Mouse (Mus musculus) gastrocnemius, postnatal 14 days (tissue): ENCODE data around the gene Adamts14. TPM values are rescaled to one million over a fixed set of nuclear protein-coding genes. Genes with fewer than 3 reads are reported as not detected.

Experiments used
- DNase-seq: peaks from one replicate; pipeline ENCODE4 v3.0.0; 2021; ENCODE audit warnings: mixed read lengths
- intact Hi-C: fragments of 180-260 bp; cut with DNase I; formaldehyde crosslinking; loops from one replicate; pipeline ENCODE4 v1.15.1; 2025; ENCODE audit warnings: low total_unique reads
- total RNA-seq, 2 experiments: library from RNA; stranded (reverse); gene quantifications; 2 replicates each; pipeline ENCODE4 v1.2.3; 2021

Gene Adamts14
- total RNA-seq, 2 experiments from 2014 or later, result 3.7 to 4.2 TPM

DNA sequence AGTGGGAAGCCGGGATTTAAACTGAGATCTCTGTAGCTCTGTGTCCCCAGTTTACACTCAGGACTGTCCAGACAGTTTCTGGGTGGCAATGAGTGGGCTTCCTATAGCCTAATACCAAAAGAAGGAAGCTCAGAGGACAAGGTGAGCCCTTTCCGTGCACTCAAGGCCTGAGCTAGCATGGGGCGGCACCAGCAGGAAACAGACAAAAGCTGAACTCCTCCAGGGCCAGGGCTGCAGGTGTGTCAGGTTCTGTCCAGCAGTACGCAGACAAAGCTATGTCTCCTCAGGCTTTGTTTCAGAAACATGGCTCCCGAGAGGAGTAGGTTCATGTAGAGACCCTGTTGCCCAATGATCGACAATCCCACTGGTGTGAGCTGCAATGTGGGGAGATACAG, 35.9 kb downstream of the Adamts14 start:
- intact Hi-C loops, result no loop called here
- DNase-seq, result no peak

DNA sequence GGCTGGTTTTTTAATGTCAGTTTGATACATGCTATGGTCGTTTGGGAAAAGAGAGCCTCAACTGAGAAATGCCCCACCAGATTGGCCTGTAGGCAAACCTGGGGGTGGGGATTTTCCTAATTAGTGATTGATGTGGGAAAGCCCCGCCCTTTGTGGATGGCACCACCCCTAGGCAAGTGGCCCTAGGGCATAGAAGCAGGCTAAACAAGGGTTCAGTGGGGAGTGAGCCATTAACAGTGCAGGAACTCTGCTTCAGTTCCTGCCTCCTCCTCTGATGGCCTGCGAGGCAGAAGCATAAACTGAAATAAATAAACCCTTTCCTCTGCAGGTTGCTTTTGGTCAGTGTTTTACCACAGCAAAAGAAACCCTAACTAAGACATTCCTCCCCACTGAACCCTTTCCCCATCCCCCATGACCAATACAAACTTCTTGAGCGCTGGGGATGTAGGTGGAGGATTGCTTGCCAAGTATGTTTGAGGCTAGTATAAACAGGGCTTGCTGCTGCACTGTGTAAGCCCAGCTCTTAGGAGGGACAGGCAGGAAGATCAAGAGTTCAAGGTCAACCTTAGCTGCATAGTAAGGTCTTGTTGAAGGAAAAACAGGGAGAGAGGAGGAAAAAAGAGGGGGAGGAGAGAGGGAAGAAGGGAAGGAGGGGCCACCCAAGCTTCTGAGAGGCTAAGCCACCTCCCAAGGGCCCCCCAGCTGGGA, 36.4 kb downstream of the Adamts14 start:
- no peak for DNase-seq
- intact Hi-C loops, result no loop called here

- intact Hi-C loops, result no loop called here
- no peak for DNase-seq
These were observed 37.5 kb downstream of the Adamts14 start for GRCm38 (mm10) chr10:61235677-61236267.

DNA sequence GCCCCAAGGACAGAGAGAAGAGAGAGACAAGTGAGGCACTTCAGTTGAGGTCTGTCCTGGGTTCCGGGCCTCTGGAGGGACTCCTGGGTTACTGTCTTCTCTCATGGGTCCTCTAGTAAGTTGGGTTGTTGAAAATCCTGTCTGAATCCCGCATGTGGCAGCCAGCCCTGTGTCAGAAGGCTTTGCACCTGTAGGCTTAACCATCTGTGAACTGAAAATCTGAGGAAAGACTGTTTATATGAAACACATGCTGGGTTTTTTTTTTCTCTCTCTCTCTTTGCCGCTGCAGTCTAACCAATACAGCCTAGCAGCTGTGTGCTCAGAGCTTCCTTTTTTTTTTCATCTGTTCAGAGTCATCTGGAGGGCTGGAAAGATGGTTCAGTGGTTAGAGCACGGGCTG, 38.9 kb downstream of the Adamts14 start:
- no peak for DNase-seq
- intact Hi-C loops, result no loop called here

- peak; percentile 33 for DNase-seq
- intact Hi-C loops, result no loop called here
These were observed 40.2 kb downstream of the Adamts14 start for GRCm38 (mm10) chr10:61232858-61233567.

DNA sequence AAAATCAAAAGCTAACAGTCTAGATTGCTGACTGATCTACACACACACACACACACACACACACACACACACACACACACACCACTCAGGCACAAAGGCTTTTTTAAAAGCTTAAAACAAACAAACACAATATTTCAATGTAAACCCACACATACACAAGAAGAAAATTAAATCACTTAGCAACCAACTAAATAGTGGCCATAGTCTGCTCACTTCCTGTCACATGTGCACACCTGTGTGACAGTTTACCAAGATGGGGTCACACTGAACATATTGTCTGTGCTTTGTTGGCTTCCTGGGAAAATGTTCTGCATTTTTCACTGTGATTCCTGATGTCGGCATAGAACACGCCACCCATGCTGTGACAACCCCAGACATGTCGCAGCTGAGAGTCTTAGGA, 41.5 kb downstream of the Adamts14 start:
- intact Hi-C loops, result no loop called here

GRCm38 (mm10) chr10:61226784-61227396, 46.3 kb downstream of the Adamts14 start:
- intact Hi-C loops, result no loop called here
- no peak for DNase-seq

More for the DNA sequence above, 41.5 kb downstream of the Adamts14 start:
- DNase-seq, result no peak

DNA sequence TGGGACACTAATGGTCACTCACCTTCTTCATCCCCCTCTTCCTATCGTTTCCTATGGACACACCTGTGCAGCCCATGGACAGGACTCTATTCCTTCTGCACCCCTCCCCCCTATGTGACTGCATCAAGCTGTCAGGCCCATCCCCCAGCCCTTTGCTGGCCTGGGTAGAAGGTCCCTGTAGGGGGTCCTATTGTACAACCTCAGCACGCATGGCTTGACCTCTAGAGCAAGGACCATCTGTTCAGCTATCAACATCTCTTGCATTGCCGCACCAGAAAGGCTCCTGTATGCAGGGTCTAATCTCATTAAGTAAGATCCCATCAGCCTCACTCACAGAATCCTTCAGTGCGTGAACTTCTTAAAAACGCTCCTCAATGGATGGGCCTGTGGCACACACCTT, 47.5 kb downstream of the Adamts14 start:
- intact Hi-C loops, result no loop called here
- DNase-seq, result no peak

- DNase-seq, result no peak
- intact Hi-C loops, result no loop called here
These were observed 53.9 kb downstream of the Adamts14 start for GRCm38 (mm10) chr10:61219318-61219717.

DNA sequence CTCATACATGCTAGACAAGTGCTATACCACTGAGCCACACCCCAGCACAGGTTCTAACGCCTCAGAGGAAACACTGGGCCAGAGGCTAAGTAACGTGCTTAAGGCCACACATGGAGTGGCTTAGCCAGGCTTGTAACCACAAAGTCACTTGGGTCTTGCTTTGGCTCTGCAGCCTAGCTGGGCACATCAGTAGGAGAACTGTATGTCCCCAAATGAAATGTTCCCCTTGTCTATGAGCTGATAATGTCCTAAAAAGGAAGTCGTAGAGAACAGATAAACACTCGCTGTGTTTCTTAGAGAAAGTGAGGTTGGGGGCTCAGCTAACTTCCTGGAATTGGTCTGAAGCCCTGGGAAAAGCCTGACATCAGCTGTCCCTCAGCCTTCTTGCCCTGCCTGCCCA, 57.1 kb downstream of the Adamts14 start:
- DNase-seq, result no peak
- intact Hi-C loops, result no loop called here

DNA sequence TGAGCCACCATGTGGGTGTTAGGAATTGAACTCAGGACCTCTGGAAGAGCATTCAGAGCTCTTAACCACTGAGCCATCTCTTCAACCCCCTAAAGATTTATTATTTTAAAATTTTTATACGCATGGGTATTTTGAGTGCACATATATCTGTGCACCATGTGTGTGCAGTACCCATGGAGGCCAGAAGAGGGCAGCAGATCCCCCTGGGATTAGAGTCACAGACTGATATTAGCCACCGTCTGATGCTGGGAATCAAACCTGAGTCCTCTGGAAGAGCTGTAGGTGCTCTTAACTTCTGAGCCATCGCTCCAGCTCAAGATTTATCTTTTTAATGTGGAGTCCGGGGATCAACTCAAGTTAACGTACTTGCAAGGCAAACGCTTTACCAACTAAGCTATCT, 57.6 kb downstream of the Adamts14 start:
- intact Hi-C loops, result no loop called here
- DNase-seq, result no peak

GRCm38 (mm10) chr10:61212817-61213216, 60.4 kb downstream of the Adamts14 start:
- intact Hi-C loops, result no loop called here
- no peak for DNase-seq

DNA sequence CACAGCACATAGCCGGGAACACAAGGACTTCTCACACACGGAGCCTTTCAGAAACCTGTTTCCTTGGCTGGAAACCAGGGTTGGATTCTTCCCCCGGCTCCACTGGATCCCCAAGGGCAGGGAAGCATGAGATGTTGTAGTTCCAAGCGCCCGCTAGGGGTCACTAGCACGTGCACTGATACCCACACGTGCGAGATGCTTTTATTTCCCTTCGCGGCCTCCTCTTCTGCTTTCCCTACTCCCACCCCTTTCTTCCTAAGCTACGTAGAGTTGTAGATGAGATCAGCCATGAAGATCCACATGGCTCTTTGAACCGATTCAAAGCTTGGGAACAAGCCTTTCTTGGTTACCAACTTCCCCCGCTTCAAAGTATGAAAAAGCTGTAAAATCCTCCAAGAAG, 61.5 kb downstream of the Adamts14 start:
- peak; percentile 63 for DNase-seq
- intact Hi-C loops, result no loop called here

DNA sequence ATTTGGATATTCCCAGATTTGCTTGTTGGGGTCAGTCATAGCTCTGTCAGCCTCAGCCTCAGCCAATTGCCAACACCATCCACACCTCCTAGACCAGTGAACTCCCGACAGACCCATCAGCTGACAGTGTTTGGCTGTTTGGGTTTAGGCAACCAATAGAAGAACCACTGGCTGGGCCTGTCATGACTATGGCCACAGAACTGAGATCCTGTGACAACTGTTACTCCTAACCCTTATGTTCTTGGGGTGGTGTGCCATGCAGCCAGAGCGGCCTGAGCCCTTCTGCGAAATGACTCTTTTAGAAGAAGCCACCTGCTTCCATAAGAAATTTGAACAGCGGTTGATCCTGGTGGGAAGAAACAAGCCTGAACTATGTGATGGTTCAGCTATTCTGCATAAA, 62.1 kb downstream of the Adamts14 start:
- intact Hi-C loops, result no loop called here
- no peak for DNase-seq

DNA sequence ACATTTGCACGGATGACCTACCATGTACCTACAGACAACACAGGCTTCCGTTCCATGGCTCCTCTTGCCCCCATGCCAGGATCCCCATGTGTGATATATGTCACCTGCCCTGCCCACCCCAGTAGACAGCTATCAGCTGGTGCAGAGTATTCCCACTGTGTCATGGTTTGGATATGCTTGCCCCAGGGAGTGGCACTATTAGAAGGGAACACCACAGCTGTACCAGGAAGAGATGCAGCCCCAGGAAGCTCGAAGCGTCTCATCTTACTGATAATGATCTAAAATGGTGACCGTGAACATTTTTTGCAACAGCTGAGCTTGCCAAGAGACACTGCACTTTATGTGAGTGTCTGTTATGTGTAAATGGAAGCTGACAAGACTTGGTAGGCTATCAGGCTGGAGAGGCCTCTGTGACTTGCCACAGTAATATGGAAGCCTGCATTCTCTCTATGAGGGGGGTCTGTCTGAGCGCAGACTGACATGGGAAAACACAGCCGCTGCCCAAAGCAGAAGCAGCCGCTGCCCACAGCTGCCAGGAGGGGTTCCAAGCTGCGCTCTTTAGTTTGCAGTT, 65.0 kb downstream of the Adamts14 start:
- DNase-seq, result no peak
- intact Hi-C loops, result loop anchor here (10.0 kb wide), 1 partner anchor 197 kb away; no protein-coding TSS in a partner anchor

- no peak for DNase-seq
- intact Hi-C loops, result loop anchor here (10.0 kb wide), 1 partner anchor 201 kb away; no protein-coding TSS in a partner anchor
These were observed 69.3 kb downstream of the Adamts14 start for GRCm38 (mm10) chr10:61203930-61204329.

DNA sequence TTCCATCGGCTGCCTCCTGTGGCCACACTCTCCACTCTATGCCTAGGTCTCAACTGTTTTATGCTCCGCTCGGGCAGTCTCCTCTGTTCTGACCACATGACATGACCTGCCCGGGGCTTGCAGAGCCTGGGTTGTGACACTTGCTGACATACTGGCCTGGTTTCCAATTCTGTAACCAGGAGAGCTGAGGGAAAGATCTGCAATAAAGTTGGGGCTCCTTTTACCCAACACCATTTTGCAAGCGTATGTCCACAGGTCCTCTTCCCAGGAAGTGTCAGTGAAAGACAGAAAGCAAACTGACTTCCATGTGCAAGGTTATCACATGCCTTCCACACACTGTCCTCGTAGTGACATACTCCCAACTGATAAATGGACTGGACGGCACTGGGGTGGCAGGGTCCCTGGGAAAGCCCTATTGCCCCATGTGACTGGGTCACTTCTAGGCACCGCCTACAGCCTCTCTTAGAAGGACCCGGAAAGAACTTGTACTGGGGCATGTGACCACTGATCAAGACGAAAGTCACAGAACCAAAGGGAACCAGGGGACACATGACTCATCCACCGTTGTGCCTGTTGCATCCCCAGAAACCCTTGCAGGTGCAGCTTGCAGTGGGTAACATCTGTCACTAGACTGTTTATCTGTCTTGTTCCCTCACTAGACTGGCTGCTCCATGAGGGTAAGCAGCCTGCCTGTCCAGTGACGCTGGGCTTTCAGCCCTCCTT, 71.5 kb downstream of the Adamts14 start:
- DNase-seq, result no peak
- intact Hi-C loops, result loop anchor here (10.0 kb wide), 1 partner anchor 203 kb away; no protein-coding TSS in a partner anchor

- no peak for DNase-seq
- intact Hi-C loops, result loop anchor here (10.0 kb wide), 1 partner anchor 204 kb away; no protein-coding TSS in a partner anchor
These were observed 72.2 kb downstream of the Adamts14 start for GRCm38 (mm10) chr10:61200998-61201397.

DNA sequence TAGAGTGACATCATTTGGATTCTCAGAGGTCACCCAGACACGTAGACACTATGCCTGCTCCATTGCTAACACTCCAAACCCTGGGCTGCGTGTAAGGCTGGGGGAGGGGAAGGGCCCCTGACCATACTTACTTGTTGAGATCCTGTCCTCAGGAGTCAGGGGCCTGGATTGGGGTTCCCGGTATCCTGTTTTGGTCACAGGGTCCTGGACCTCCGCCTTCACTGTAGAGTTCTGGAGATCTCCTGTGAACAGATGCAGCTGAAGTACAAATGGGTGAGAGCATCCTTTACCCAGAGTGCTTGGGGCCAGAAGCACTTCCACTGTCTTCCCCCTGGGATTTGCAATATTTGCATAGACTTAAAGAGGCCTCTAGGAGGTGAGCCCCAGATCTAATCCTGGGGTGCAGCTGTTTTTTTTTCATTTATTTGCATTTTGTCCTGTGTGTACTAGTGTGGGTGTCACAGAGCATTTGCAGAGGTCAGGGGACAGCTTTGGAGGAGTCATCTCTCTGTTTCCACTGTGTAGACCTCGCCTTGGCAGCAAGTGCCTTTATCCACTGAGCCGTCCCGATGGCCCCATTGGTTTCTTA, 72.9 kb downstream of the Adamts14 start:
- DNase-seq, result no peak
- intact Hi-C loops, result loop anchor here (10.0 kb wide), 1 partner anchor 204 kb away; no protein-coding TSS in a partner anchor
